Mouse (Mus musculus) embryo, embryonic 11.5 days (tissue): ENCODE results near the gene Clcf1.
"Not testable (repeated sequence)": the region's sequence is repeated elsewhere in the genome, so short reads cannot be mapped to it uniquely, and the experiment has no call there.

ENCODE experiments used
- DNase-seq: peaks from one replicate; pipeline ENCODE4 v3.0.0-alpha.2; 2012; ENCODE audit warnings: low read depth, low spot score

Clcf1 gene

DNA sequence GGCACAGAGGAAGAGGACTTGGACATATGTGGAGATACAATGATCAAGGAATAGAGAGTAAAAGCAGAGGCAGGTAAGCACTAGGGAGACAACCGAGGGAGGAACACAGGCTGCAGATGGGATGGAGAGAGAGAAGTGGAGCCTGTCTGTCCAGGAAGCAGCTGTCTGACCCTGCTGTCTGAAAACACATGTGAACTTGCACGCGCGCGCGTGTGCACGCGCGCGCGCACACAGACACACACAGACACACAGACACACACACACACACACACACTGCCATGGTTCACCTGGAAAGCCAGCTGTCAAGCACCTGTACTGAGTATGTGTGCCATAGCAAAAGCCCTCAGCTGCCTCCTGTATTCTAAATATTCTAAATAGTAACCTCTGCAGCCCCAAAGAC is 4.3 kb downstream of the Clcf1 start:
- DNase-seq: no peak

GRCm38 (mm10) chr19:4218784-4219183 is 4.7 kb downstream of the Clcf1 start:
- DNase-seq: no peak

- no peak for DNase-seq
Measured at GRCm38 (mm10) chr19:4219943-4220342, 5.9 kb downstream of the Clcf1 start.

DNA sequence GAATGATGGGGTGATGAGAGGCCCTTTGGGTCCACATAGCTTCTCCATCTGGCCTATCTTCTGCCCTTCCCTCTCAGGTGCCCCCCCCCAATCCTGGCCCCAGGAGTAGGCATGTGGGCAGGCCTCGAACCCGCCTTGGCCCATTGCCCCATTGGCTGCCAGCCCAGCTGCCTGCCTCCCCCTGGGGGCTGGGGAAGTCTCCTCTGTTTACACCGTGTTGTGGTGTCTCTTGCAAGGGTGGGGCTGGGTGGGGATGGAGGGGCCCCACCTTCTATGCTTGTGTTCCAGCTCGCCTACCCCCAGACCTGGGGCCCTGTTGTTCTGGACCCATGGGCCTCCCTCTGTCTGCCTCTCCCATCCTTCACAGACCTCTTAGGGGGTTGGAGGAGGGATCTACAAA is 6.4 kb downstream of the Clcf1 start:
- no peak for DNase-seq

GRCm38 (mm10) chr19:4220957-4221743 is 7.1 kb downstream of the Clcf1 start:
- no peak for DNase-seq

DNA sequence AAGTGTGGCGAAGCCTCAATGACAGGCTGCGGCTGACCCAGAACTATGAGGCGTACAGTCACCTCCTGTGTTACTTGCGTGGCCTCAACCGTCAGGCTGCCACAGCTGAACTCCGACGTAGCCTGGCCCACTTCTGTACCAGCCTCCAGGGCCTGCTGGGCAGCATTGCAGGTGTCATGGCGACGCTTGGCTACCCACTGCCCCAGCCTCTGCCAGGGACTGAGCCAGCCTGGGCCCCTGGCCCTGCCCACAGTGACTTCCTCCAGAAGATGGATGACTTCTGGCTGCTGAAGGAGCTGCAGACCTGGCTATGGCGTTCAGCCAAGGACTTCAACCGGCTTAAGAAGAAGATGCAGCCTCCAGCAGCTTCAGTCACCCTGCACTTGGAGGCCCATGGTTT is 8.1 kb downstream of the Clcf1 start:
- no peak for DNase-seq

DNA sequence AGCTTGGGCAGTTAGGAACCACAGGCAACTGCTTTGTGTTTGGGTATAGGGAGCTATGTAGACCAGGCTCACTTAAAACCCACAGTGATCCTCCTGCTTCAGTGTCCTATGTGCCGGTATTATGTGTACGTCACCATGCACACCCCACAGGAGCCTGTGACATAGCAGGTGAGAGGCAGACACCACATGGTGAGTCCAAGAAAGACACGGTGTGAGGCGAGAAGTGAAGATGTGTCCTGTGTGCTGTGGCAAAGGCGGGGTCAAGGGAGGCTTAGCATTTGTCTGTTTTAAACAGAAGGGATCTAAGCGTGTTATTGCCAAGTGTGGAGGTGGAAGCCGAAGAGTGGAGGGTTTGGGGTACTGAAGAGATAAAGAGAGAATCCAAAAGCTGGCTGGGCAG is 12.7 kb downstream of the Clcf1 start:
- DNase-seq: no peak

DNA sequence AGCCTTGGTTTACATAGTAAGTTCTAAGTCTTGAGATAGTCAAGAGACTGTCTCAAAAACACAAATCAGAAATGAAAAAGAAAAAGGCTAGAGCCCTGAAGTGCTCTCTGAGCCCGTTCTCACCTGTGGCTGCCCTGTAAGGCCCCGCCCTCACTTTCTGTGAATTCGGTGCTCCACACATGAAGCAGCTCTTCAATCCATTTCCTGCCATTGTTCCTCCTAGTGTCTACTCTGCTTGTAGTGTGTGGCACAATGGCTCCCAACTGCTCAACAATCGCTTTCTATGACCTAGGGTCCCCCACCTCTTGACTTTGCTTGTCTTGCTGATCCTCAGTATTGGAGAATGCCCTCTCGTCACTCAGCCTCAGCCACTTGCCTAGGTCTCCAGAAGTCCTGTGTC is 13.4 kb downstream of the Clcf1 start:
- DNase-seq: no peak

DNA sequence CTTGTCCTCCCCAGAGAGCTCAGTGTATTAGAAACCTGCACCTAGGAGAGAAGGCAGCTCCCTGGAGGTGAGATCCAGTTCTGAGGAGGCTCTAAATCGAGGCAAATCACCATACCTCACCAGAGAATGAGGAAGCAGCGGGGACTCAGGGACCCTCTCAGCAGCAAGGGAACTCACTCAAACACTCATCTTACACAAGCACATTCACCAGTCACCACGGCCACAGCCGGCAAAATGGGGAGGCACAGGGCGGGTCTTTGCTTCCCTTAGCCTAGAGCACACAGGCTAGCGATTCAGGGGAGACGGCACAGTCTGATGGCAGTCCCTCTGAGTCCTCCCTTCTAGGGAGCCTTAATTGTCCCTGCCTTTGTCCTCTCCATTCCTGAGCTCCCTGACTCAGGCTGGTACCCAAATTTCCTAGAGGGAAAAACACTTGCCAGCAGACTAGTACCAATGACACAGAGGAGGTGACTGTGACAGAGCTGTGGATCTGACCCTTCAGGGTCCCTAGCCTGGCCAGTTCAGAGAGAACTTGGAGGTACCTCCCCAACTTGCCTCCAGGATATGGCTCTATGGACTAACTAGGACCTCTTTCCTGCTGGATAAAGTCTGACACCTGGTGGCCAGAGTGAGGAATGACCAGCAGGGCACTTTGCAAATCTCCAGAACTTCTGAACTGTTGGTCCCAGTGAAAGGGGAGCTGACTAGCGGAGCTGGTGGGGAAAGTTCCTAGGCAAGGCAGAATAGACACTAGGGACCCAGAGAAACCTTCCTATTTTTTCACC is 14.0 kb downstream of the Clcf1 start:
- peak; percentile 79 for DNase-seq

GRCm38 (mm10) chr19:4228891-4229290 is 14.9 kb downstream of the Clcf1 start:
- DNase-seq: no peak

DNA sequence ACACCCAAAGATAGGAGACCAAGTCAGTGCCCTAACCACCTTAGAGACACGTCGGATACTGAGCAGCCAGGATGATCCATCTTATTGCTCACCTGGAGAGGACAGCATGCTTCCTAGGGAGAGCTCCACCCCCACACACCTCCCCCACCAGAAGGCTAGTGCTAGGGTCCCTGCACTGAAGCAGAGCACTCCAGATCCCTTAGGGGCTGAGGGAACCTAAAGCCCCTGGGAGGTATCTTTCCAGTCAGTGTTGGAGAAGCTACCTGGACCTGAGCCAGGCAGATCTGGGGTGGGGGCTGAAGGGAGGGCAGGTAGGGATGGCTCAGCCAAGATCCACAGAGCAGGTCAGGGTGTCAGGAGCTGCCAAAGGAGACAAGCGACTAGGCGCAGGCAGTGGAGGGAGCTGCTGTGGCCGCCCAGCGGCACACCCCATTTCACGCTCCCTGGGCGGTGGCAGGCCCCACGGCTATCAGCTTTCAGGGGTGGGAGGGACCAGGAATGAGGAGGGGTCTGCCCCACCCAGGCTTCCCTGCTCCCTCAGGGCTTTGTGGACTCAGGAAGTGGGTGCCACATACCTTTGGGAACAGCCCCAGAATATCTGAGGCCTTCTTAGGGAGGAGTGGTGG is 15.5 kb downstream of the Clcf1 start:
- no peak for DNase-seq

- no peak for DNase-seq
Measured at GRCm38 (mm10) chr19:4230415-4230814, 16.4 kb downstream of the Clcf1 start.

DNA sequence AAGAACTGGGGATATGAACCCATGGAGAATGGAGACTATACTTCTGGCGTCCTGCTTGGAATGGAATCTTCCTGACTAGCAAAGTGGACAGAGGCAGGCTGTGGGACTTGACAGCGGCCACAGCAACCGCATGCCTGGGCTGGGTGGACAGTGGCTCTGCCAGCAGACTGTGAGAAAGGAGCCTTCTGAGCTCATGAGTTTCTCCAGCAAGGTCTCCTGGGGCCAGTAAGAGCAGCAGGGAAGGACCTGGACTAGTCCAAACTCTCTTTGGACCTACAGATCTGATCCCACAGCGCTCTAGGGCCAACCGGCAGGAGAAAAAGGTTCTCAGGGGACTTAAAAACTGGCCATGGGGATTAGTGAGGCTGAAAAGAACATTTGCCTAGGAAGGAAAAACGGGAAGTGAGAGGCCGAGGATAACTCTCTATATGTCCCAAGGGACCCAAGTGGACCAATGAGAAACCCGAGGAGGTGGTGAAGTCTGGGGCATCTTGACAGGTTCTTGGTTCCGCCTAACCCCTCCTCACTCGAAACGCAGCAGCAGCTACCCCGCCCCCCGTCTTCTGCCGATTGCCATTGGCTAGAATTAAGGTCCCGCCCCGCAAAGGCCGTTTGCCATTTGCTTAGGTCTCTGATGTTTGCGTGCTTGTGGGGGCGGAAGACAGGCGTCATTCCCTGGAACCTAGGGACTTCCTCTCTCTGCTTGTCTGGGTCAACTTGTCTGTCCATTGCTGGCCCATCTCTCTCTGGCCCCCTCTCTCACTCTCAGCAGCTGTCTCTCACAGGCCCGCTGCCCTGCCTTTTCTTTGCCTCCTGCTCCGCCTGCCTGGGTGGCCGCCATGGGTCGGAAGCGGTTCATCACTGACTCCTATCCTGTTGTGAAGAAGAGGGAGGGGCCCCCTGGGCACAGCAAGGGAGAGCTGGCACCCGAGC is 17.5 kb downstream of the Clcf1 start, which contains the start of gene Pold4:
Gene Pold4 (plus strand): TSS at position 647 of the 933 bp plus-strand sequence.
- peak; percentile 86 for DNase-seq

- no peak for DNase-seq
Measured at GRCm38 (mm10) chr19:4232186-4232572, 18.1 kb downstream of the Clcf1 start.

DNA sequence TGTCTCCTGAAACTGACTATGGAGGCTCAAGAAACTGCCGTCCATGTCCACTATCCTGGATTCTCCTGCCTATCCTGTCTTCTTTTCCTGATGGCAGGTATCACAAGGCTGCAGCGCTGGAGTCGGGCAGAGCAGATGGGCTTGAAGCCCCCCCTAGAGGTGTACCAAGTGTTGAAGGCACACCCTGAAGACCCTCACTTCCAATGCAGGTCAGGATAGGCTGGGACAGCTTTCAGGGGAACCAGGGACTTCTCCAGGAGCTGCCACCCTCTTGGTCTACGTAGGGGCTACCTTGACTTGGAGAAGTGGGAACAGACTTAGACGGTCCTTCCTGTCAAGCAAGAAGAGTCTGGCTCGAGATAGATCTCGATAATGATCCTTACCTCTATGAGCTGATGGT is 18.6 kb downstream of the Clcf1 start:
- DNase-seq: no peak

GRCm38 (mm10) chr19:4234548-4234947 is 20.5 kb downstream of the Clcf1 start:
- DNase-seq: no peak

GRCm38 (mm10) chr19:4240247-4240668 is 26.2 kb downstream of the Clcf1 start:
- DNase-seq: no peak

DNA sequence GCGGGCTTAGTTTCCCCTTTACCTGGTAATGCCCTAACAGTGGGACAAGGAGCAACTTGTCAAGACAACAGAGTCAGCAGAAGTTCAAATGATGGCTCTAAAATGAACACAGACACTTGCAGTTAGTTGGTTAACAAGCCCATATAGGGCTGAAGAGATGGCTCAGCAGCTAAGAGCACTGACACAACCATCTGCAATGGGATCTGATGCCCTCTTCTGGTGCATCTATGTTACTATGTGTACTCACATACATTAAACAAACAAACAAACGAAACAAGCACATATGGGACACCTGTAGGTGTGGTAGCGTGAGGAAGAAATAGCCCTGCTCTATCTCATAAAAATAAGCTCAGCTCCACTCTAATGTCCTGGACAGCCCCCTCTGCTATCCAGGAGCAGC is 28.4 kb downstream of the Clcf1 start:
- no peak for DNase-seq

DNA sequence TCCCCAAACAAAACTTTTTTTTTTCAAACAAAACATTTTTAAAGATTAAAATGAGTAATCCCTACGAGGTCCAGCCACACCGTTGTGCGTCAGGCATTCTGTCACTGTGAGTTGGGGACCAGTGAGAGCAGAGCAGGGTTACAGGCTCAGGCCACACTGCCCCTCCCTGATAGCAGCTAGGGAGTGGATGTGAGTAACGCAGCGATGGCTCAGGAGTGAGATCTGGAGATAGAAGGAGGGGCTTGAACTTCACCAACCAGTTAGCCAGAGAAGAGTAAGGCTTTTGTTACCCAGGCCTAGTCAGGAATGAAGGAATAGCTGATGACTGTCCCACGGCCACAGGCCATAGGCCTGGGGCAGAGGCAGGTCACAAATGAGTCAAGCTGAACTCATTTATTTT is 30.7 kb downstream of the Clcf1 start:
- no peak for DNase-seq

- no peak for DNase-seq
Measured at GRCm38 (mm10) chr19:4247010-4247409, 33.0 kb downstream of the Clcf1 start.

GRCm38 (mm10) chr19:4248683-4249082 is 34.6 kb downstream of the Clcf1 start:
- not testable (repeated sequence) for DNase-seq
